Mouse (Mus musculus) adrenal gland, postnatal 0 days (tissue): ENCODE measurements around the gene Engase. TPM values are rescaled to one million over a fixed set of nuclear protein-coding genes. Genes with fewer than 3 reads are reported as not detected.

Experiments
- polyA plus RNA-seq: library from polyadenylated mRNA; unstranded; fragments of >200 nt; fragmentation: Nextera tagmentation; extraction: Ambion mirVana; gene quantifications from 2 replicates; pipeline ENCODE4 v1.2.1, GENCODE M21; 2015

Gene Engase
- polyA plus RNA-seq = 6.6 and 12.7 TPM in 2 replicates

DNA sequence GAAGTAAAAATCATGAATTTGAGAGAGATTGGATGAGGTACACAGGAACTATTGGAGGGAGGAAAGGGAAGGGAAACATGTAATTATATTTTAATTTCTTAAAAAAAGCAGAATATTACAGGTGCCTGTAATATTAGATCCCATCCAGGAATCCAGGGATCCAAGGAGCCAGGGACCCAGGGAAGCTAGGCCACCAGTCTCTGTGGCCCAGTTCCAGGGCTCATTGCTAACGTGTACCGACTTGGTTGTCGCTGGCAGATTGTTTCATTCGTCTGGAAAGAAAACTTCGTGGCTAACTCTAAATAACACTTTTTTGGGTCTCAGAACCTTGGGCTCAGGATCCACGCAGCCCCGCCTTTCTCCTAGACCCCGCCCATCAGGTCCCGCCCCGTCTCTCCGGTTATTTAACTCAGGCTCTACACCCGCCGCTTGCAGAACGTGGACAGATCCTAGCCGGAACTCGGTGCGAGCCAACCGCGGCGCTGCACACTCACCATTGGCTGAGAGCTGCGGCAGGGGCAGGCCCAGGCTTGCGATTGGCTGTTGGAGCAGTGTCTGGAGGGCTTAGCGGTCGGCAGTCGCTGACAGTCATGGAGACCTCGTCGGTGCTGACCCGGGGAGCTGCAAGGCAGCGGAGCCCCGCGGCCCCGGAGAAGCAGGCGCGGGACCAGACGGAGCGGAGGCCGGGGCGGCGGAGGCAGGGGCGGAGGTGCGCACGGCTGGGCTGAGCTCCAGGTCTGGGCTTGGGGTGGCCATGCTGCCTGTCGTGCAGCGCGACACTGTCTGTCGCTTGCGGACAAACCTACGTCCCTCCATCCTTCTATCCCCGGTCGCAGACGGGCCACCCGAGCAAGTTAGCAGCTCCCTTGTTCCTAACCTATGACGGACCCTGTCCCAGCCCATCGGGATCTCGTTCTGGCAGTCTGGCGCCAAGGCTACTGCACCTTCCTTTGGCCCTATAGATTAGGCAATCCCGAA, at the start of gene Engase:
Gene Engase (plus strand): TSS at position 434 of the 978 bp plus-strand sequence.

DNA sequence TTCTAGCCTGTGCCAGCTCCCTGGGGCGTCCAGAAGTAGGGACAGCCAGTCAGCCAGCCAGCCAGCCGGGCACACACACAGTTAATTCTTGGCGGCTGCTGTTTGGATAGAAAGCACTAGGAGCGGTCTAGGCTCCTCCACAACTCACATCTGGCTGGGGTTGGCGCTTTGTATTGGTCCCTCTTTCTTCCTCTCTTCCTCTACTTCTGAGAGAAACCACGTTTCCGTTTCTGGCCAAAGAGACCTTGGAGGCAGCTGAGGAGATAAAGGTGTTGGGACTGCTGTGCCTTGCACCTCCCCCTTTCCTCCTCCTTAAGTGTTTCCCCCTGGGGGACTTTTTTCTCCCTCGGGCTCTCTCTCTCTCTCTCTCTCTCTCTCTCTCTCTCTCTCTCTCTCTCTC, 48.6 kb upstream of the Engase start, which contains the start of gene C1qtnf1:
Gene C1qtnf1 (plus strand): TSS at position 218 of the 400 bp plus-strand sequence.

Other genes with a start within 250 kb of the Engase start
- gene Cyth1, start 228.2 kb upstream of the Engase start, polyA plus RNA-seq = 11.5 and 12.1 TPM in 2 replicates
- 7.0 and 9.0 TPM in 2 replicates for gene Usp36, start 186.6 kb upstream of the Engase start, polyA plus RNA-seq
- gene Cep295nl, start 134.3 kb upstream of the Engase start, polyA plus RNA-seq = 0.16 and 0.43 TPM in 2 replicates
- 93.1 and 152 TPM in 2 replicates for gene Timp2, start 121.1 kb upstream of the Engase start, polyA plus RNA-seq
- 61.4 and 85.4 TPM in 2 replicates for gene Lgals3bp, start 74.7 kb upstream of the Engase start, polyA plus RNA-seq
- 20.1 and 24.2 TPM in 2 replicates for gene Cant1, start 57.7 kb upstream of the Engase start, polyA plus RNA-seq
- gene C1qtnf1, start 48.6 kb upstream of the Engase start, polyA plus RNA-seq = 21.3 and 24.4 TPM in 2 replicates